Comparison of ENCODE assay signal across 9 mouse cellular contexts in the genomic region with DNA sequence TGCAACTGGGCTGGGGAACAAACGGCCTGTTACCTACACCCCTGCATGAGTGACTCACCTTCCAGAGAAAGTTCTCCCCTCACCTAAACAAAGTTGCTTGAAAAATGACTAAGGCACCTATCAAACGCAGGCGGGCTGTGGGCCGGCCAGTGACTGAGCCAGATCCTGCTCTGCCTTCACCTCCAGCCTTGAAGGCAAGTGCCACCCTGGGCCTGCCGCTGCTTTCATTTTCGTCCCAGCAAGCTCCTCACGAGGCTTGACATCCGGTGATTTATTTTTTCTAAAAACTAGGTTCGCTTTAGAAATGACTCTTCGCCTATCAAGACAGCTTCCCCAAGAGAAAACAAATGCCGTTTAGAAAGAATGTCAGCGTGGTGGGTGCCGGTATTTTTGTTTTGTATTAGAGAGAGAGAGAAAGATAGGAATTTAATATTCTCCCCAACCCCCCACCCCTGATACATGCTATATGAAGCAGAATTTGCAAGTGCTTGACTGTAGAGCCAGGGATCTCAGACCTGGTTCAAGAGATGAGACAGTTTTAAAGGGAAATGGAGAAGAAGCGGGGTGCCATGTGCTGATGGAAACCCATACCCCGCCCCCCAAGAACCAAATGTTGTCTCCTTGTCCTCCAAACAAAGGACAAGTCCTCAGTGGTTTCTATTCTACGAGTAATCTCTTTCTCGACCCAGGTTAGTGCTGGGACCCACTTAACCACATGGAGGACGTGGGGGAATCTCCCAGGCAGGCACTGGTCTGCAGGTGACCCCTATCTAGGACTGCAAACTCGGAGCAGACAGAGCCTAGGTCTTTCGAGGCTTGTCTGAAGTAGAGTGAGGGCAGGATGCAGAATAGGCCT. TPM values are rescaled to one million over a fixed set of nuclear protein-coding genes. Genes with fewer than 3 reads are reported as not detected.
DNase-seq lines count a peak whose midpoint lies in the region; ATAC-seq and TF ChIP-seq lines count a peak whose summit lies in the region.
"Had no signal": no experiment of that assay in that cellular context is flagged by ENCODE, and none has a peak within 500 bp of the region (broad histone marks: within the 10 kb centered on the region; RNA-seq: fewer than 3 reads in every experiment).

No protein-coding gene starts in this region.

- TF ChIP-seq POLR2A in embryonic fibroblast, embryonic 13.5 days (IDR thresholded peaks at IDR 0.05; ENCODE audit: low read depth, low read length), result no peak

- DNase-seq in left cerebral cortex, adult 2 months (ENCODE audit: extremely low spot score in 1 of 2, low spot score in 2 of 2), result no peak
- no peak for DNase-seq in left cerebral cortex, adult 8-10 months (ENCODE audit: low spot score in 2 of 2)
- peak; percentile 75 for DNase-seq in thymus, postnatal 14 days
- DNase-seq in ovary, adult 18-20 months (ENCODE audit: low spot score), result no peak
- no peak for DNase-seq in frontal cortex, postnatal 25 days (ENCODE audit: low spot score in 2 of 2)

- no peak overlapping the region for H3K4me3 ChIP-seq in left cerebral cortex, adult 2 months
- H3K4me3 ChIP-seq in embryonic fibroblast, embryonic 13.5 days (ENCODE audit: insufficient read depth, low read length), result peak overlapping the region; percentile 2; the same call in 1 of the 2 replicates
- no peak overlapping the region for H3K4me3 ChIP-seq in kidney, embryonic 15.5 days (replicated peaks)
- H3K4me3 ChIP-seq in midbrain, embryonic 12.5 days, result no peak overlapping the region
- H3K4me3 ChIP-seq: hindbrain, embryonic 15.5 days had no signal

- H3K27ac ChIP-seq in left cerebral cortex, adult 2 months, result peak overlapping the region; percentile 25; the same call in 1 of the 2 replicates
- no peak overlapping the region; the same call in 1 of the 2 replicates for H3K27ac ChIP-seq in embryonic fibroblast, embryonic 13.5 days (ENCODE audit: insufficient read depth, low read length)
- H3K27ac ChIP-seq in kidney, embryonic 15.5 days, result peak overlapping the region; percentile 69
- H3K27ac ChIP-seq in midbrain, embryonic 12.5 days (replicated peaks), result peak overlapping the region; percentile 27; the same call in 1 of the 2 replicates

- peak overlapping the region; percentile 39 for H3K4me2 ChIP-seq in kidney, embryonic 15.5 days
- H3K4me2 ChIP-seq in midbrain, embryonic 12.5 days (replicated peaks), result no peak overlapping the region

- H3K4me1 ChIP-seq in embryonic fibroblast, embryonic 13.5 days (ENCODE audit: control insufficient read depth, insufficient read depth, low read length), result peaks cover 10% of the 10 kb centered on the region
- peaks cover 84% of the 10 kb centered on the region for H3K4me1 ChIP-seq in kidney, embryonic 15.5 days
- peaks cover 39% of the 10 kb centered on the region for H3K4me1 ChIP-seq in midbrain, embryonic 12.5 days

- TF ChIP-seq CTCF in left cerebral cortex, adult 2 months (IDR thresholded peaks at IDR 0.05), result no peak
- TF ChIP-seq CTCF in embryonic fibroblast, embryonic 13.5 days (IDR thresholded peaks at IDR 0.05; ENCODE audit: borderline replicate concordance, insufficient read depth, low read length), result no peak

- 54% methylated on average over 20 of the region's 20 CpGs for WGBS in kidney, embryonic 15.5 days
- WGBS in midbrain, embryonic 12.5 days, result 75% methylated on average over 20 of the region's 20 CpGs

- ATAC-seq in kidney, embryonic 15.5 days (replicated peaks; ENCODE audit: low FRiP score), result no peak
- ATAC-seq in midbrain, embryonic 12.5 days (ENCODE audit: low FRiP score, low read depth), result no peak

- H3K27me3 ChIP-seq in kidney, embryonic 15.5 days, result no peaks in the 10 kb centered on the region
- H3K27me3 ChIP-seq in midbrain, embryonic 12.5 days, result no peaks in the 10 kb centered on the region
- H3K27me3 ChIP-seq: hindbrain, embryonic 15.5 days had no signal

- H3K9me3 ChIP-seq in kidney, embryonic 15.5 days (replicated peaks), result no peaks in the 10 kb centered on the region
- no peaks in the 10 kb centered on the region for H3K9me3 ChIP-seq in midbrain, embryonic 12.5 days
- H3K9me3 ChIP-seq: hindbrain, embryonic 15.5 days had no signal

- H3K36me3 ChIP-seq in kidney, embryonic 15.5 days, result no peaks in the 10 kb centered on the region
- no peaks in the 10 kb centered on the region for H3K36me3 ChIP-seq in midbrain, embryonic 12.5 days
- H3K36me3 ChIP-seq: hindbrain, embryonic 15.5 days had no signal

- no peak overlapping the region for H3K9ac ChIP-seq in kidney, embryonic 15.5 days
- no peak overlapping the region; the same call in 1 of the 2 replicates for H3K9ac ChIP-seq in midbrain, embryonic 12.5 days (replicated peaks)
- H3K9ac ChIP-seq: hindbrain, embryonic 15.5 days had no signal

- intact Hi-C loops in left cerebral cortex, adult 2 months (cut with DNase I), result no loop called here

RNA-seq across cellular contexts. Expression of a gene that starts 4.6 kb away (rescaled TPM):
- 1 to 10 TPM; 4.4 to 4.9 TPM for total RNA-seq in left cerebral cortex, adult 2 months (2021)
- 1 to 10 TPM; 3.1 to 6.5 (median 5.0) TPM for total RNA-seq in left cerebral cortex, adult 8-10 months (2022)
- polyA plus RNA-seq in embryonic fibroblast, embryonic 13.5 days (2011; ENCODE audit: insufficient read length, low read depth, missing spikeins), result 8.4 and 8.5 TPM in 2 replicates
- 4.3 and 4.9 TPM in 2 replicates for polyA plus RNA-seq in kidney, embryonic 15.5 days (2015; fragmentation: Nextera tagmentation; extraction: Ambion mirVana)
- 6.0 and 7.8 TPM in 2 replicates for polyA plus RNA-seq in midbrain, embryonic 12.5 days (2016; fragmentation: Nextera tagmentation; extraction: Ambion mirVana)

RNA-seq across cellular contexts. Expression of a gene that starts 44.4 kb away (rescaled TPM):
- total RNA-seq in left cerebral cortex, adult 2 months (2021), result 1 to 10 TPM; 1.7 to 2.9 TPM
- 1 to 10 TPM in 3 of 4 experiments, under 1 TPM in 1; 0.67 to 2.3 (median 1.5) TPM for total RNA-seq in left cerebral cortex, adult 8-10 months (2022)
- not detected in 2 replicates for polyA plus RNA-seq in embryonic fibroblast, embryonic 13.5 days (2011; ENCODE audit: insufficient read length, low read depth, missing spikeins)
- not detected in 2 replicates for polyA plus RNA-seq in kidney, embryonic 15.5 days (2015; fragmentation: Nextera tagmentation; extraction: Ambion mirVana)
- 0.21 TPM in 1 of 2 replicates, not detected in the other for polyA plus RNA-seq in midbrain, embryonic 12.5 days (2016; fragmentation: Nextera tagmentation; extraction: Ambion mirVana)

RNA-seq across cellular contexts. Expression of a gene that starts 54.3 kb away (rescaled TPM):
- 1 to 10 TPM; 2.2 to 2.7 TPM for total RNA-seq in left cerebral cortex, adult 2 months (2021)
- total RNA-seq in left cerebral cortex, adult 8-10 months (2022), result 1 to 10 TPM; 1.7 to 2.8 (median 2.3) TPM
- polyA plus RNA-seq in embryonic fibroblast, embryonic 13.5 days (2011; ENCODE audit: insufficient read length, low read depth, missing spikeins), result 0.68 TPM in 1 of 2 replicates, not detected in the other
- 0.19 and 0.42 TPM in 2 replicates for polyA plus RNA-seq in kidney, embryonic 15.5 days (2015; fragmentation: Nextera tagmentation; extraction: Ambion mirVana)
- polyA plus RNA-seq in midbrain, embryonic 12.5 days (2016; fragmentation: Nextera tagmentation; extraction: Ambion mirVana), result not detected in 2 replicates
